Mouse (Mus musculus) embryonic facial prominence, embryonic 14.5 days (tissue): ENCODE results near the gene Dlg4. TPM values are rescaled to one million over a fixed set of nuclear protein-coding genes. Genes with fewer than 3 reads are reported as not detected.

Experiments used
- ATAC-seq: fragments of 200-750 bp; cut with Nextera tagmentation; 2 replicates; pipeline ENCODE4 v1.8.0; 2017; ENCODE audit warnings: low read depth, moderate number of reproducible peaks, moderate TSS enrichment
- DNase-seq: peaks from one replicate; pipeline ENCODE4 v3.0.0-alpha.2; 2015; ENCODE audit warnings: low spot score
- H3K27ac ChIP-seq: fragments of 300-500 bp; sonication (generic); replicated peaks from 2 replicates; pipeline ENCODE4 v1.5.1; 2014; ENCODE audit warnings: low read depth, mild to moderate bottlenecking, low read length, moderate library complexity
- H3K27me3 ChIP-seq: fragments of 300-500 bp; sonication (generic); replicated peaks from 2 replicates; pipeline ENCODE4 v1.6.1; 2014; ENCODE audit warnings: low read length; ENCODE audit not compliant: control insufficient read depth, insufficient read depth
- H3K36me3 ChIP-seq: fragments of 300-500 bp; sonication (generic); 2 replicates; pipeline ENCODE4 v1.6.1; 2014; ENCODE audit warnings: low read length, mixed read lengths; ENCODE audit not compliant: control insufficient read depth, insufficient read depth
- H3K4me1 ChIP-seq: fragments of 300-500 bp; sonication (generic); 2 replicates; pipeline ENCODE4 v1.6.1; 2014; ENCODE audit warnings: antibody characterized with exemption, low read length; ENCODE audit not compliant: control insufficient read depth, insufficient read depth
- H3K4me2 ChIP-seq: fragments of 300-500 bp; sonication (generic); 2 replicates; pipeline ENCODE4 v1.6.1; 2014; ENCODE audit warnings: low read depth, mild to moderate bottlenecking, low read length, moderate library complexity, mixed read lengths
- H3K4me3 ChIP-seq: fragments of 300-500 bp; sonication (generic); 2 replicates; pipeline ENCODE4 v1.5.1; 2014; ENCODE audit warnings: low read depth, mild to moderate bottlenecking, low read length
- H3K9ac ChIP-seq: fragments of 300-500 bp; sonication (generic); 2 replicates; pipeline ENCODE4 v1.6.1; 2014; ENCODE audit warnings: low read depth, mild to moderate bottlenecking, low read length, moderate library complexity, mixed read lengths
- H3K9me3 ChIP-seq: fragments of 300-500 bp; sonication (generic); 2 replicates; pipeline ENCODE4 v1.6.1; 2016; ENCODE audit warnings: low read length; ENCODE audit not compliant: control insufficient read depth
- WGBS: fragments of 180-500 bp; shearing (Covaris S2); extraction: QIAGEN DNeasy Blood & Tissue Kit; methylation state at CpG from one replicate; pipeline ENCODE4 v1.1.7; 2014; 5-methylcytosine and 5-hydroxymethylcytosine counted together
- polyA plus RNA-seq: library from polyadenylated mRNA; unstranded; fragments of >200 nt; fragmentation: Nextera tagmentation; extraction: Ambion mirVana; gene quantifications from 2 replicates; pipeline ENCODE4 v1.2.1, GENCODE M21; 2014

Gene Dlg4
- polyA plus RNA-seq, 1 experiment from 2014 or later: 8.4 TPM

GRCm38 (mm10) chr11:69981141-69981762 is 35.5 kb upstream of the Dlg4 start, which contains the start of gene Ctdnep1:
Ctdnep1 (plus strand) TSS chr11:69981156.
- H3K4me2 ChIP-seq: peak within 1 kb of the TSS; percentile 96
- H3K9ac ChIP-seq: peak within 1 kb of the TSS; percentile 98
- H3K27ac ChIP-seq: peak within 1 kb of the TSS; percentile 99
- ATAC-seq (no peak), DNase-seq (no peak)
- H3K27me3 ChIP-seq: no peaks in the 10 kb centered on the region
- H3K4me1 ChIP-seq: peaks cover 17% of the 10 kb centered on the region
- WGBS: 1% methylated on average over 31 of the region's 43 CpGs
- H3K4me3 ChIP-seq: peak within 1 kb of the TSS; percentile 99
- H3K36me3 ChIP-seq: peaks cover 49% of the 10 kb centered on the region
- no peaks in the 10 kb centered on the region for H3K9me3 ChIP-seq

DNA sequence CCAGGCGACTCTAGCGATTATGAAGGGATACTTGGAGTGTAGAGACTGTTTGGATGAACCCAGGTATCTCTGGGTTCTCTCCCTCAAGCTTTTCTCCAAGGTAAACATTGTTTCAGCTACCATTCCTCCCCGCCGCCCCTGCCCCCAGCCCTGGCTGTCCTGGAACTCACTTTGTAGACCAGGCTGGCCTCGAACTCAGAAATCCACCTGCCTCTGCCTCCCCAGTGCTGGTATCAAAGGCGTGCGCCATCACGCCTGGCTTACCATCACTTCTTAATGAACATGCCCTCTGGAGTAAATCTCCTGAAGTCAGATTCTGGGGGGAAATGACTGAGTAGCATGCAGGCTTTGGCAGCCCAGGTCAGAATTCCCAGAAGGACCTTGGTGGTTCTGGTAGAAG is 34.5 kb upstream of the Dlg4 start, which contains the start of gene Elp5:
Gene Elp5, minus strand, starts transcription at position 293 of the 400 bp plus-strand sequence.
- no peak for ATAC-seq
- WGBS: 62% methylated on average over 8 of the region's 8 CpGs
- H3K4me2 ChIP-seq: peak within 1 kb of the TSS; percentile 96

GRCm38 (mm10) chr11:69982877-69983276 is 33.9 kb upstream of the Dlg4 start:
- Histone ChIP-seq H3K27me3 (no peaks in the 10 kb centered on the region), H3K4me1 (peaks cover 17% of the 10 kb centered on the region), H3K4me3 (peak overlapping the region; percentile 99), H3K9ac (peak overlapping the region; percentile 98), H3K27ac (peak overlapping the region; percentile 18; the same call in 1 of the 2 replicates), H3K36me3 (peaks cover 50% of the 10 kb centered on the region), H3K9me3 (no peaks in the 10 kb centered on the region), H3K4me2 (peak overlapping the region; percentile 96)
- DNase-seq: peak; percentile 34
- 25% methylated on average over 5 of the region's 5 CpGs for WGBS
- no peak; the same call in 1 of the 2 replicates for ATAC-seq

More for the DNA sequence above, 34.5 kb upstream of the Dlg4 start, which contains the start of gene Elp5:
- Histone ChIP-seq H3K36me3 (peaks cover 50% of the 10 kb centered on the region), H3K9me3 (no peaks in the 10 kb centered on the region), H3K27me3 (no peaks in the 10 kb centered on the region), H3K27ac (peak within 1 kb of the TSS; percentile 99), H3K9ac (peak within 1 kb of the TSS; percentile 98), H3K4me1 (peaks cover 17% of the 10 kb centered on the region), H3K4me3 (peak within 1 kb of the TSS; percentile 99)
- DNase-seq: no peak

GRCm38 (mm10) chr11:69983377-69983776 is 33.4 kb upstream of the Dlg4 start:
- Histone ChIP-seq H3K4me2 (peak overlapping the region; percentile 96), H3K36me3 (peaks cover 50% of the 10 kb centered on the region), H3K9me3 (no peaks in the 10 kb centered on the region), H3K27ac (no peak overlapping the region), H3K9ac (peak overlapping the region; percentile 98), H3K4me3 (peak overlapping the region; percentile 99), H3K4me1 (peaks cover 17% of the 10 kb centered on the region), H3K27me3 (no peaks in the 10 kb centered on the region)
- DNase-seq: no peak
- WGBS: 91% methylated on average over 3 of the region's 4 CpGs
- ATAC-seq: no peak

GRCm38 (mm10) chr11:69984431-69984830 is 32.3 kb upstream of the Dlg4 start:
- Histone ChIP-seq H3K9me3 (no peaks in the 10 kb centered on the region), H3K4me1 (peaks cover 15% of the 10 kb centered on the region), H3K4me3 (no peak overlapping the region), H3K4me2 (no peak overlapping the region), H3K27me3 (no peaks in the 10 kb centered on the region), H3K9ac (no peak overlapping the region), H3K27ac (no peak overlapping the region), H3K36me3 (peaks cover 55% of the 10 kb centered on the region)
- WGBS: 89% methylated on average over 8 of the region's 8 CpGs
- DNase-seq: no peak
- no peak for ATAC-seq

- H3K4me2 ChIP-seq: no peak overlapping the region
- no peaks in the 10 kb centered on the region for H3K9me3 ChIP-seq
- peaks cover 71% of the 10 kb centered on the region for H3K36me3 ChIP-seq
- peak overlapping the region; percentile 92 for H3K27ac ChIP-seq
- H3K27me3 ChIP-seq: no peaks in the 10 kb centered on the region
- peaks cover 11% of the 10 kb centered on the region for H3K4me1 ChIP-seq
- ATAC-seq: no peak
- no peak overlapping the region for H3K4me3 ChIP-seq
- 88% methylated on average over 8 of the region's 8 CpGs for WGBS
- DNase-seq: no peak
- H3K9ac ChIP-seq: no peak overlapping the region
Observed at GRCm38 (mm10) chr11:69989949-69990348, 26.8 kb upstream of the Dlg4 start.

- H3K4me1 ChIP-seq: peaks cover 11% of the 10 kb centered on the region
- no peaks in the 10 kb centered on the region for H3K27me3 ChIP-seq
- peak; percentile 64 for ATAC-seq
- under 1% methylated on average over 38 of the region's 40 CpGs for WGBS
- H3K36me3 ChIP-seq: peaks cover 62% of the 10 kb centered on the region
- peak within 1 kb of the TSS; percentile 92 for H3K27ac ChIP-seq
- H3K4me3 ChIP-seq: peak within 1 kb of the TSS; percentile 70
- no peaks in the 10 kb centered on the region for H3K9me3 ChIP-seq
- peak; percentile 99 for DNase-seq
- H3K9ac ChIP-seq: peak within 1 kb of the TSS; percentile 85
- H3K4me2 ChIP-seq: peak within 1 kb of the TSS; percentile 85
Observed at GRCm38 (mm10) chr11:69990850-69991691, 25.7 kb upstream of the Dlg4 start, which contains the start of gene Gabarap. Gabarap (plus strand) TSS chr11:69991143.

DNA sequence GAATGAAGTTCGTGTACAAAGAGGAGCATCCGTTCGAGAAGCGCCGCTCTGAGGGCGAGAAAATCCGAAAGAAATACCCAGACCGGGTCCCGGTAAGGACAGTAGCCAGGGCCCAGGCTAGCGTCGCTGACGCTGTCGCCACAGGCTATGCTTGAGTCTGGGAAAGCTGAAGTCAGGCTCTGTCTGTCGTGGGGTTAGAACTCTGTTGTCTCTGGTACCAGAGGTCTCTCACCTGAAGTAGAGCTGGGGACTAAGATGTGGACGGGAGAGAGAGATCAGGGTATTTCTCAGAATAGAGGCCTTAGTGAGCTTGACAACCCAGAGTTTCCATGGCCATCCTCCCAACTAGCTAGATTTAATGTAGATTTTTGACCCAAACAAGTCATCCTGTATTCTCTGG is 25.0 kb upstream of the Dlg4 start:
- Histone ChIP-seq H3K4me1 (peaks cover 11% of the 10 kb centered on the region), H3K4me2 (peak overlapping the region; percentile 85), H3K27ac (peak overlapping the region; percentile 92), H3K4me3 (peak overlapping the region; percentile 70), H3K27me3 (no peaks in the 10 kb centered on the region), H3K9me3 (no peaks in the 10 kb centered on the region), H3K9ac (peak overlapping the region; percentile 85), H3K36me3 (peaks cover 56% of the 10 kb centered on the region)
- DNase-seq (no peak), ATAC-seq (peak; percentile 1; the same call in 1 of the 2 replicates)
- 0% methylated on average over 13 of the region's 15 CpGs for WGBS
